Mouse (Mus musculus) cortical plate, adult 2 months (tissue): ENCODE measurements around the gene Spty2d1. TPM values are rescaled to one million over a fixed set of nuclear protein-coding genes. Genes with fewer than 3 reads are reported as not detected.

ENCODE experiments used
- H3K27ac ChIP-seq: fragments of 200-500 bp; 2 replicates; pipeline ENCODE4 v1.5.1; 2012; ENCODE audit warnings: low read length, control low read depth, inconsistent platforms; ENCODE audit not compliant: insufficient read depth
- H3K4me1 ChIP-seq: fragments of 200-500 bp; 2 replicates; pipeline ENCODE4 v1.6.1; 2011; ENCODE audit warnings: low read length; ENCODE audit not compliant: control insufficient read depth, insufficient read depth
- H3K4me3 ChIP-seq: fragments of 200-500 bp; 2 replicates; pipeline ENCODE4 v1.5.1; 2011; ENCODE audit warnings: mild to moderate bottlenecking, low read length, control low read depth; ENCODE audit not compliant: insufficient read depth
- CTCF ChIP-seq: fragments of 200-500 bp; IDR thresholded peaks from 2 replicates; pipeline ENCODE4 v1.5.1; 2011; ENCODE audit warnings: mild to moderate bottlenecking, control low read depth, low read length; ENCODE audit not compliant: insufficient read depth; ENCODE audit errors: extremely low read depth
- POLR2A ChIP-seq: fragments of 200-500 bp; IDR thresholded peaks from 2 replicates; pipeline ENCODE4 v1.6.1; 2011; ENCODE audit warnings: mild to moderate bottlenecking, low read length, control low read depth; ENCODE audit not compliant: insufficient read depth; ENCODE audit errors: extremely low read depth
- polyA plus RNA-seq: library from polyadenylated mRNA; depleted of rRNA; stranded (reverse); fragments of >200 nt; gene quantifications from 2 replicates; pipeline ENCODE4 v1.2.3, GENCODE M21; 2012; rRNA removed

Spty2d1 gene
- polyA plus RNA-seq, 1 experiment = 6.8 TPM

DNA sequence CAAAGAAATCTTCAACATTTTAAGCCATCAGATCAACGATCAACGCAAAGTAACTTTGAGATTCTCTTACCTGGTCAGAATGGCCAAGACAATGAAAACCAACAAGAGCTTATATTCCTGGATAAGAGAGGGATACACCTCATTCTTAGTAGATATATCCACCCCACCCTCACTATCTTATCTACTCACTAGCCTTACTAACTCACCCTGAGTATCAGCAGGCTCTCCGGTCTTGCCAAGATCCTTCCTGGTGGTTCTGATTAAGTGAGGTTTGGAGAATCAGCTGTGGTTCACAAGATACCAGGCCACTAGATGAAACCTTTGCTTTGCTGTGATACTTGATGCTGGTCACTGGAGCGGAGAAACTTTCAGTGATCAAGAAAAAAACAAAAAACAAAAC, 33.6 kb downstream of the Spty2d1 start:
- Histone ChIP-seq H3K4me1 (no peaks in the 10 kb centered on the region), H3K4me3 (no peak overlapping the region), H3K27ac (no peak overlapping the region)
- no peak for TF ChIP-seq POLR2A
- TF ChIP-seq CTCF = no peak

GRCm38 (mm10) chr7:46969898-46970297, 38.3 kb downstream of the Spty2d1 start:
- TF ChIP-seq CTCF (no peak), POLR2A (no peak)
- no peak overlapping the region for H3K27ac ChIP-seq
- no peaks in the 10 kb centered on the region for H3K4me1 ChIP-seq
- no peak overlapping the region for H3K4me3 ChIP-seq

GRCm38 (mm10) chr7:46964070-46964469, 44.1 kb downstream of the Spty2d1 start:
- H3K27ac ChIP-seq = no peak overlapping the region
- no peak for TF ChIP-seq POLR2A
- no peak for TF ChIP-seq CTCF
- no peak overlapping the region for H3K4me3 ChIP-seq
- no peaks in the 10 kb centered on the region for H3K4me1 ChIP-seq

GRCm38 (mm10) chr7:46962806-46963618, 45.2 kb downstream of the Spty2d1 start:
- TF ChIP-seq POLR2A = no peak
- peak; percentile 67 for TF ChIP-seq CTCF
- Histone ChIP-seq H3K27ac (no peak overlapping the region), H3K4me3 (no peak overlapping the region), H3K4me1 (no peaks in the 10 kb centered on the region; the same call in 1 of the 2 replicates)

DNA sequence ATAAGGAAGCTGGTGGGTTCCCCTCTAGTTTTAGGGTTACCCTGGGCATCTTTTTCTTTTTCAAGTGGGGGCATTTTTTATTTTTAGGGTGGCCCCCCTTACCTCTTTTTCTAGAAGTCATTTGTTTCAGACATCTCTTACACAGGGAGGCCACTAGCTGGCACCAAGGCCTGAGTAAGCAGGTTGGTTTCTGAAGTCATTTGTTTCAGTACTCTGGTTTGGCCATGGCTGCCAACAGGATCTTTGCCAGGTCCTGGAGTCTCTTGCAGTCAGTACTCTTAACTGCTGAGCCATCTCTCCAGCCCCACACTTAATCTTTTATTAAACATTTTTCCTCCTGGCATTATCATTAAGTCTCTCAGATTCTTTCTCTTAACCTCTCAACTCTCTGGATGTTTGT, 46.1 kb downstream of the Spty2d1 start:
- Histone ChIP-seq H3K4me3 (no peak overlapping the region), H3K4me1 (peaks cover 3% of the 10 kb centered on the region; the same call in 1 of the 2 replicates), H3K27ac (no peak overlapping the region)
- TF ChIP-seq POLR2A (no peak), CTCF (no peak)

DNA sequence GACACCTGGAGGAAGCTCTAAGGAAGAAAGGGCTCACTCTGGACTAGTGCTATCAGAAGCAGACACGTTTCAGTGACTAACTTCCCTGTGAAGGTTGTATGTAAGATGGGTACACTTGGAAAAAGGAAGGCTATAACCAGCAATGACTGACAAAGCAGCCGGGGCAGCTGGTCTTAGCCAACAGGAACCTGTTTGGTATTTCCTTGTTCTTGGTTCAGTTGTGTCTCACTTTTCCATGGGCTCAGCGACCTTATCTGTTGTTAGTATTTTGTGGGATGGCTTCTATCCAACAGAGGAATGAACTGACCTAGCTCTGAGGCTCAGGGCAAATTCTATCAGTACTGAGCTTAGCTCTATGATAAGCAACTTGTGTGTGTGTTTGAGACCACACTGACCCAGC, 47.2 kb downstream of the Spty2d1 start:
- TF ChIP-seq CTCF = no peak
- TF ChIP-seq POLR2A = no peak
- Histone ChIP-seq H3K27ac (no peak overlapping the region), H3K4me3 (no peak overlapping the region), H3K4me1 (peaks cover 3% of the 10 kb centered on the region; the same call in 1 of the 2 replicates)

DNA sequence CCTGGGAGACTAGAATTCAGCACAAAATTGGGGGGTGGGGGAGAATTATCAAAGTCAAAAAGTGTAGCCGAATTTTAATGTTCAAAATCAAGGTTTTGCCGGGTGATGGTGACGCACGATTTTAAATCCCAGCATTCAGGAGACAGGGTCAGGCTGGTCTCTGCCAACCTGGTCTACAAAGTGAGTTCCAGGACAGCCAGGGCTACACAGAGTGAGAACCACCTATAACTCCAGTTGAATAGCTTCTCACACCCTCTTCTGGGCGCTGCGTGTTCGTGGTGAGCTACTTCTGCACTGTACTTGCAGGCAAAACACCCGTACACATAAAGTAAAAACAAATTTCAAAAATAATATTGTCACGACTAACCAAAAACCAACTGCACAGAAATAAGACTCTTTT, 49.4 kb downstream of the Spty2d1 start:
- no peak overlapping the region for H3K27ac ChIP-seq
- TF ChIP-seq POLR2A (no peak), CTCF (no peak)
- peak overlapping the region; percentile 95 for H3K4me3 ChIP-seq
- H3K4me1 ChIP-seq = peaks cover 3% of the 10 kb centered on the region; the same call in 1 of the 2 replicates

GRCm38 (mm10) chr7:46957831-46958691, 50.1 kb downstream of the Spty2d1 start, which contains the start of gene Uevld:
TSS of gene Uevld (minus strand) at chr7:46958527.
- no peak for TF ChIP-seq CTCF
- peak; percentile 35; the same call in 1 of the 2 replicates for TF ChIP-seq POLR2A
- H3K4me1 ChIP-seq = peaks cover 3% of the 10 kb centered on the region; the same call in 1 of the 2 replicates
- H3K27ac ChIP-seq = no peak within 1 kb of the TSS
- peak within 1 kb of the TSS; percentile 95 for H3K4me3 ChIP-seq

Other genes with a start within 250 kb of the Spty2d1 start
- 16.7 and 17.1 TPM in 2 replicates for gene Hps5, start 212.3 kb downstream of the Spty2d1 start, polyA plus RNA-seq
- gene Gtf2h1, start 212.3 kb downstream of the Spty2d1 start, polyA plus RNA-seq = 30.1 TPM in 2 replicates
- gene Ldha, start 166.9 kb downstream of the Spty2d1 start, polyA plus RNA-seq = 392 and 402 TPM in 2 replicates
- gene Ldhc, start 147.2 kb downstream of the Spty2d1 start, polyA plus RNA-seq = 0.08 TPM in 1 of 2 replicates, not detected in the other
- 61.9 and 67.3 TPM in 2 replicates for gene Tsg101, start 88.4 kb downstream of the Spty2d1 start, polyA plus RNA-seq
- gene Uevld, start 49.9 kb downstream of the Spty2d1 start, polyA plus RNA-seq = 7.1 and 7.8 TPM in 2 replicates
- gene Gm9999, start 24.8 kb downstream of the Spty2d1 start, polyA plus RNA-seq = not detected in 2 replicates
- 22.5 and 22.6 TPM in 2 replicates for gene Tmem86a, start 42.2 kb upstream of the Spty2d1 start, polyA plus RNA-seq
- 205 and 221 TPM in 2 replicates for gene Ptpn5, start 125.3 kb upstream of the Spty2d1 start, polyA plus RNA-seq
- not detected in 2 replicates for gene Mrgpra6, start 196.5 kb upstream of the Spty2d1 start, polyA plus RNA-seq
- gene Mrgpra9, start 244.4 kb upstream of the Spty2d1 start, polyA plus RNA-seq = not detected in 2 replicates